Mouse (Mus musculus) heart, adult 9 months (tissue): ENCODE measurements around the gene Prickle2.
A peak's percentile ranks its signal among the peaks of the same experiment; 100 is the strongest.

Experiments used
- DNase-seq, 2 experiments: peaks; one replicate each; pipeline ENCODE4 v3.0.0; 2022; ENCODE audit warnings: low spot score in 2 of 2

The Prickle2 gene

GRCm38 (mm10) chr6:92520088-92520875, 185.7 kb downstream of the Prickle2 start:
- no peak for DNase-seq

DNA sequence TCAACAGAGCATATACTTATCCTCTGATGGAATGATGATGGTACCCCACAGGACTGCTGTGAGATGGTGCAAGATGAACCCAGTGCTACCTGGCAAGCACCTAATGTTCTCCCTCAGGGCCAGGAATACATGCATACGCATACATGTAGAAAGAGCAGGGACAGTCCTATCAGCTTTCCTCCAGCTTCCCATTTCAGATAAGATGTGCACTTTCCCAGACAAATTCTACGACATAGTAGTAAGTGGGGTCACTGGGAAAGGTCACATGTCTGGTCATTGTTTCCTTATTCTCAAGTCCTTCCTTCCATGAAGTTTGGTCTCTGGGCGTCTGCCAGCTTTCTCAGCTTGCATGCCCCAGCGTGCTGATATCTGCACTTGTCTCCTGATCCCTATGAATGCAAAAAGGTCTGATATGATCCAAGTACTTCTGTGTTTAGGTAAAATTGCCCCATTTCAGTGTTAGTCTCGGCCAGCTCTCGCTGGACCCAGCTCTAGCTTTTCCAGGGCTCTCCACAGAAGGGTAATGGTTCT, 187.5 kb downstream of the Prickle2 start:
- no peak for DNase-seq

GRCm38 (mm10) chr6:92517002-92517401, 189.0 kb downstream of the Prickle2 start:
- no peak for DNase-seq

DNA sequence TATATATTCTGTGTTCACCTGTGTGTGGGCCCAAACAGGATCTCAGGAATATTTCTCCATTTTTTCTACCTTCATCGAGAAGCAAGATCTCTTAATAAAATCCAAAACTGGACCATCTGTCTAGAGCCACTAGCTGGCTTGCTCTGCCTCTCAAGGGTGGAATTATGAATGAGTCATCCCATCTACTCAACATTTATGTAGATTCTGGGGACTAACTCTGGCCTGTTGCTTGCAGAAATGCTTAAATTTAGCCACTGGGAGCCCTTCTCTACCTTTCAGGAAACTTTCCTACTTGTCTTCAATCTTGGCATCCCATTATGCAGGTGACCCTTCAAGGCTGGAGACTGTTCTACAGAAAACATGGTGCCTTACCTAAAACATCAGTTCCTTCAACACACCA, 194.0 kb downstream of the Prickle2 start:
- no peak for DNase-seq

DNA sequence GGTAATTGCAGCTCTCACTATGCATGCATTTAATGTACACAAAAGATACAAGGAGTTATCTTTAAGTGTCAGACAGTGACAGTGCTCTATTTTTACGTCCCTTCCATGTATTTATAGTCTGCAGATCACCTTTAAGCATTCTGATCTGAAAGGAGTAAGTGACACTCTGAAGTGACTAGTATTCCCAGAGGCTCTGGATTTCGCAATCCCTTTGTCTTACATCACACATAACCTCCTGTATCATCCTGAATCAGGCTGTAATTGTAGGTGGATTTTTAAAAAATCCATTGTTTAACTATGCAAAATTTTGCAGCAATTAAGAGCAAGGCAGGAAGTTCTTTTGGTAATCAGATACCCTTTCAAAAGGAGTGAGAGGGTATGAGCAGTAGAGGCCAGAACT, 196.2 kb downstream of the Prickle2 start:
- no peak for DNase-seq

- no peak for DNase-seq
Measured at GRCm38 (mm10) chr6:92506276-92506675, 199.7 kb downstream of the Prickle2 start.

GRCm38 (mm10) chr6:92499449-92499848, 206.5 kb downstream of the Prickle2 start:
- no peak for DNase-seq

DNA sequence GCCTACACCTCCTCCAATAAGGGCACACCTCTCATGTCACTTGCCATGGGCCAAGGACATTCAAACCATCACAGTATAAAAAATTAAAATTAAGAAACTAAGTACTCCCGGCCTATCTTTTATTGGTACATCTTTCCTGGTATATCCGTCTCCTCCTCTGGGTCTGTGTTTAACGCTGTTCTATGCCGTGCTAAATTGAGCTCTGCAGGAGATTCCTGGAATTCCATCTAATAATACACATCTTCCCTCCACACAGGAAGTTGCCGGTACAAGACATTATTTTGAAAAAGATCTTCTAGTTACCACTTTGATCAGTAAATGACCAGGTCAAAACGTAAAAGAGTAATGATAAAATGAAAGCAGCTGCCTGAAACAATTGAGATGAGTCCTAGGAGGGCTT, 207.4 kb downstream of the Prickle2 start:
- DNase-seq = no peak

DNA sequence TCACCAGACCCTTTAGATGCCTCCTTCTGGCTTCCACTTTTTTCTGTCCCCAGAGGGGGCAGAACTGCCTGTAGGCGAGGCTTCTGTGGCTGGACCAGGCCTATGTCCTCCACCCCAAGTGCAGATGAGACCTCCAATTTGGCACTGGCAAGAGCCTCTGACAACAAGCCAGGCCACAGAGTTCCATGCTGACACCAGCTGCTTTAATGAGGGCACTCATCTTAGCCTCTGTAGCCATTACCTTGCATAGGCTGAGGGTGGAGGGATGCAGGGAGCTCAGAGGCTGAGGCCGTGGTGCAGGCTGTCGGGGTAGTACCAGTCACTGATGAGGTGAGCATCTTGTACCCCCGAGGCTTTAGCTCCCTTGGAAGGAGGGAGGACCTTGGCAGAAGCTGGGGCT, 208.7 kb downstream of the Prickle2 start:
- no peak for DNase-seq

- no peak for DNase-seq
Measured at GRCm38 (mm10) chr6:92495500-92495899, 210.5 kb downstream of the Prickle2 start.

- no peak for DNase-seq
Measured at GRCm38 (mm10) chr6:92481690-92481956, 224.3 kb downstream of the Prickle2 start.

DNA sequence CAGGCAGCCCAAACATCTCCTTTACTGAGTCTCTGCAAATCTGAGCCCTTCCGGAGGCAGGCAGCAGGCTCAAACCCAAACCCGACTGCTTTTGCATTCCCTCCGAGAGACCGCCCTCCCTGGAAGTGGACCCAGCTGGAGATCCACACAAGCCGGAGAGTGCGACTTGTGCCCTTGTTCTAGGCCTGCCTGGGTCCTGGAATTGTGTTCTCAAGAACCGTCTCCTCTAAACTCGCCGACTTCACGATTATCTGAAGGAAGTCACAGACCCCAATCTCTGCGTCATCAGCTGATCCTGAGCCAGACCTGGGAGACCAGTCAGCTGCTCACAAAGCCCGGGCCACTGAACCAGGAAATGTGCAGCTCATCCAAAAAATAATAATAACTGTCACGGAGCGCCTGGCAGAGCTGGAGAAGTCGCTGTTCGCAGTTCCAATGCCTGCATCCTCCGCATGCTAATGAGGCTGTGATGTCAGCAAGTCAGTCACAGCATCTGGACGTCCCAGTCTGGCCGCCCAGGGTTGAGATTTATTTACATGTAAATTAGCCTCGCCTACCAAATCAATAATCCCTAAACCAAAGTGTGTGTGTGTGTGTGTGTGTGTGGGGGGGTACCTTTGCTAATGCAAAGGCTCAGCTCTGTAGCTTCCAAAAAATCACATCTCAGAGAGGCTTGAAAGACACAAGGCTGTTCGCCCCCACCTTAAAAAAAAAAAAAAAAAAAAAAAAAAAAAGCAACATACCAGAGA, 224.8 kb downstream of the Prickle2 start:
- peak; percentile 82 for DNase-seq

- no peak for DNase-seq
Measured at GRCm38 (mm10) chr6:92478612-92479011, 227.3 kb downstream of the Prickle2 start.

DNA sequence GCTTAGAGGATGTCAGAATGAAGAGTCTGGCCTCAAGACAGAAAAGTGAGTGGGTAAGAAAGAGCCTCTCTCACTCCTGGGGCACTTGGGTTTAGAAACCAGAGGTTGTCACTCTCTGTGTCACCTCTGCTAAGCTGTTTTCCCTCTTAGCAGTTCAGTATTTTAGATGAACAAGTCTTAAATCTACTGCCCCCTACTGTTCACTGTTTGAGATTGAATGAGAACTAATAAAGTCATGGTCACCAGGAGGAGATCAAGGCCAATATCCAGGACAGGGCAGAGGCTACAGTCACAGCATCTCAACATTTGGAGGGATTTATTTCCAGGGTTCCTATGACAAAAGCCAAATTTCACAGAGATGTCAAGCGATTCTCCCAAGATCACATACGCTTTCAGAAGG, 228.3 kb downstream of the Prickle2 start:
- DNase-seq = peak in 1 of 2 experiments; percentile 31

GRCm38 (mm10) chr6:92469456-92469855, 236.5 kb downstream of the Prickle2 start:
- DNase-seq = no peak

DNA sequence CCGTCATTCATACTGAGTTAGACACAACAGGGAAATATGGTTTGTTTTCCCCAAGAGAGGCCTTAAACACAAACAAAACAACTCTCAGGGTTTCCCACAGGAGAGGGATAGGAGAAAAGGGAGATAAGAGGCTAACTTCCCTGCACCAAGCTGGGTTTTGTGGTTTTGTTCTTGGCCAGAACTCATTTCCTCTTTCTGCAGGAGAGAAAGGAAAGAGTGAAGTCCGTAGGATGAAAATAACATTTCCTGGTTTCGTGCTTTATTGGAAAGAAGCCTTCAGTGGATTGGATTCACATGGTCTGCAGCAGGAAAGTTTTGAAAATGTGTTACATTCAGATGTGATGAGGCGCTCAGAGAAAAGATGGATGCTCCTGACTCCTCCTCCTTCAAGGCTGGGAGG, 237.1 kb downstream of the Prickle2 start:
- peak; percentile 48 to 62 for DNase-seq

GRCm38 (mm10) chr6:92468383-92468791, 237.6 kb downstream of the Prickle2 start:
- peak; percentile 34 to 52 for DNase-seq

- no peak for DNase-seq
Measured at GRCm38 (mm10) chr6:92467343-92467742, 238.6 kb downstream of the Prickle2 start.

GRCm38 (mm10) chr6:92465666-92466065, 240.3 kb downstream of the Prickle2 start:
- DNase-seq = peak in 1 of 2 experiments; percentile 33

DNA sequence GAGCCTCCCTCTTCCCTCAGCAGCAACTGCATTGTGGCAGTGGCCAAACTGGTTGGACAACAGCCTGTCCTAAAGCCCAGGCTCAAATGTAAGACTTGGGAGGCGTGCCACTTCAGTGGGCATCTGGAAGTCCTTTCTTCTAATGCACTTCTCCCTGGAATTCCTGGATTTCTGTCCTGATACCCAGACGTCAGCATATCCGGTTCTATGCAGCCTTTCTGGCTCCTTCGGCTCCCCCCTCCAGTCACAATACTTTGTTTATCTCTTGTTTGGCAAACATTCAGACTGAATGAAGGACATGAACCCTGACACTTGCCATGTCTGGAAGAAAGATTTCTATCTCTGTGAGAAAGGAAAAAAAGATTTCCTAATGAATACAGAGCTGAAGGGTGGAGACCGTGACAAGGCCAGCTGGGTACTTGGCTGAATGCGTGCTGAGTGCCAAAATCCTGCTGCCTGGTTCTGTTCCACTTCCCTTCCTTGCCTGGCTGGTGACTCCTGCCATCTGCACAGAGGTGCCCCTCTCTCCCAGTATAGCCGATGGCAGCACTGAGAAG, 241.1 kb downstream of the Prickle2 start:
- peak; percentile 62 to 79 for DNase-seq

GRCm38 (mm10) chr6:92463768-92464167, 242.2 kb downstream of the Prickle2 start:
- no peak for DNase-seq

GRCm38 (mm10) chr6:92460750-92461149, 245.2 kb downstream of the Prickle2 start:
- no peak for DNase-seq

DNA sequence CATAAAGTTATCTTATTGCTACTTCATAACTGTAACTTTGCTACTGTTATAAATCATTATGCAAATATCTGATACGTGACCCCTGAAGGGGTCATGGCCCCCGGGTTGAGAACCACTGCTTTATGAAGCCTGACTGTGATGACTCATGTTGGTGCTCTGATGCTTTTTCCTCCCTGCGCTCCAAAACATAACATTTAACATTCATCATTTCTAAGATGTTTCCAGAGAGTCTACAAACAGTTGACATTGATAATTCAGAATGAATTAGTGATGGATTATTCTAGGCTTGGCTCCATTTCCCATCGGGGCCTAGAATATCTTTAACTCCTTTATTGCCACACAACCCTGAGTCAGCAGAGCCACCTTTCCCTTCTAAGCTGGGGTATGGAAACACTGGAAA, 247.9 kb downstream of the Prickle2 start:
- no peak for DNase-seq
